Mouse (Mus musculus) MEL (cell line): ENCODE results near the gene Gm17535.
"Not testable (repeated sequence)": the region's sequence is repeated elsewhere in the genome, so short reads cannot be mapped to it uniquely, and the experiment has no call there.

ENCODE experiments used
- CTCF ChIP-seq, 3 experiments: IDR thresholded peaks in 2 of 3; conservative IDR thresholded peaks in 1 of 3; 2 replicates each; pipeline ENCODE4 v1.5.1; 2011 to 2012; ENCODE audit warnings: low read length in 3 of 3, low read depth in 2 of 3, mild to moderate bottlenecking in 2 of 3, improper control_type of control experiment in 1 of 3, inconsistent platforms in 1 of 3, mixed read lengths in 1 of 3, moderate library complexity in 1 of 3; ENCODE audit not compliant: control insufficient read depth in 1 of 3, insufficient read depth in 1 of 3, poor library complexity in 1 of 3, severe bottlenecking in 1 of 3
- EP300 ChIP-seq, 2 experiments: IDR thresholded peaks; 2 replicates each; pipeline ENCODE4 v1.6.1; 2011; ENCODE audit warnings: improper control_type of control experiment in 2 of 2, low read length in 2 of 2, low read depth in 1 of 2, mild to moderate bottlenecking in 1 of 2
- POLR2A ChIP-seq, 2 experiments: IDR thresholded peaks; 2 replicates each; pipeline ENCODE4 v1.6.1; 2011 to 2012; ENCODE audit warnings: low read length in 2 of 2, mild to moderate bottlenecking in 2 of 2, control low read depth in 1 of 2, improper control_type of control experiment in 1 of 2, low read depth in 1 of 2, moderate library complexity in 1 of 2; ENCODE audit not compliant: control insufficient read depth in 1 of 2, insufficient read depth in 1 of 2, poor library complexity in 1 of 2
- USF1 ChIP-seq: IDR thresholded peaks from 2 replicates; pipeline ENCODE4 v1.6.1; 2014; ENCODE audit warnings: low read depth, mild to moderate bottlenecking, inconsistent platforms, low read length, improper control_type of control experiment, moderate library complexity
- USF2 ChIP-seq, 2 experiments: IDR thresholded peaks; 2 replicates each; pipeline ENCODE4 v1.6.1; 2011 to 2012; ENCODE audit warnings: improper control_type of control experiment in 2 of 2, low read length in 2 of 2, borderline replicate concordance in 1 of 2, inconsistent platforms in 1 of 2, low read depth in 1 of 2, mild to moderate bottlenecking in 1 of 2; ENCODE audit not compliant: insufficient read depth in 1 of 2
- ZC3H11A ChIP-seq: IDR thresholded peaks from 2 replicates; pipeline ENCODE4 v1.6.1; 2012; ENCODE audit warnings: low read depth, mild to moderate bottlenecking, inconsistent platforms, low read length, improper control_type of control experiment
- ZKSCAN1 ChIP-seq: IDR thresholded peaks from 2 replicates; pipeline ENCODE4 v1.6.1; 2012; ENCODE audit warnings: low read depth, mild to moderate bottlenecking, inconsistent platforms, low read length, improper control_type of control experiment, moderate library complexity

GRCm38 (mm10) chr9:3022316-3023008 lies 11.9 kb upstream of the Gm17535 start:
- TF ChIP-seq ZC3H11A; EP300 (IDR thresholded peaks at IDR 0.05; ENCODE audit: low read depth in 1 of 2, low read length in 2 of 2); POLR2A (IDR thresholded peaks at IDR 0.05; ENCODE audit: control insufficient read depth in 1 of 2, insufficient read depth in 1 of 2, low read depth in 1 of 2, low read length in 2 of 2, poor library complexity in 1 of 2); USF2 (IDR thresholded peaks at IDR 0.05; ENCODE audit: borderline replicate concordance in 1 of 2, insufficient read depth in 1 of 2, low read depth in 1 of 2, low read length in 2 of 2); ZKSCAN1; CTCF (IDR thresholded peaks at IDR 0.05 in 2 of 3, conservative IDR thresholded peaks at IDR 0.05 in 1 of 3; ENCODE audit: control insufficient read depth in 1 of 3, insufficient read depth in 1 of 3, low read depth in 2 of 3, low read length in 3 of 3, poor library complexity in 1 of 3, severe bottlenecking in 1 of 3); USF1: not testable (repeated sequence)
